Mouse (Mus musculus) E14TG2a.4 (cell line): ENCODE results near the gene Slf2.

Source experiments
- CTCF ChIP-seq: conservative IDR thresholded peaks from 2 replicates; pipeline ENCODE4 v1.5.1; 2014; ENCODE audit warnings: low read length
- NANOG ChIP-seq: IDR thresholded peaks from 2 replicates; pipeline ENCODE4 v1.6.1; 2014; ENCODE audit warnings: borderline replicate concordance, low read length, mixed read lengths
- POU5F1 ChIP-seq: IDR thresholded peaks from 2 replicates; pipeline ENCODE4 v1.6.1; 2014; ENCODE audit warnings: low read length, borderline replicate concordance

DNA sequence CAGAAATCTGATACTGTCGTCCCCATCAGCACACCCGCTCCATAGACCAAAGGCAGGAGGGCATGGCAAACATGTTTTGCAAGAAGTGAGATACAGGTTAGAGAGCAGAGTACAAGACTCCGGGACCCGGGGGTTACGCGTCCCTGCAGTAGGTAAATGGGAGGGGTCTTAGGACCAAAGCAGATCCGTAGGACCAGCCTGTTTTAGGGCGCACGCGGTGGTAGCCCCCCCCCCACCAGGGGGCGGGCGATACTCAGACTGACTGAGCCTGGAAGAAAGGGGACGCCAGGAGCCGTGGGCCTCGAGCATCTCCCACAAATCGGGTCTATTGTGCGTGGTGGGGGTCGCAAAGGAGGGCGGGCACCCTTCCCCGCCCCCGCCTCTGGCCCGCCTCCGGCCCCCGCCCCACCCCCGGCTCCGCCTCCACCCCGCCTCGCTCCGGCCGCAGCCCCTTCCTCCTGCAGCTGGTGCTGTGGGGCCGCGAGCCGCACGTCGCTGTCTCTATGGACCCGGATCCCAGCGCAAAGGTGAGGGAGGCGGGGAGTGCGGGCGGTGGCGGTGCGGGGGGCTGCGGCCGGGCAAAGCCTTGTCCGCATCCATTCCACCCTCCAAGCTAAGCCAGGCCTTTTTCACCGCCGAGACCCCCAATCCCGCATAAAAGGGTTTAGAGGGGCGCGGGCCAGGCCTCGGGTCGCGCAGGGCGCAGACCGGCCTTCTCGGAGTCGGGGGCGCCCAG is 58.0 kb downstream of the Slf2 start, which contains the start of gene Sema4g:
- peak; percentile 20 for TF ChIP-seq CTCF
- TF ChIP-seq POU5F1, result no peak
- no peak for TF ChIP-seq NANOG
